Mouse (Mus musculus) ES-CJ7 (cell line): ENCODE measurements around the gene Cacna2d3.

Experiments
- DNase-seq: peaks from one replicate; pipeline ENCODE4 v3.0.0; 2011; ENCODE audit warnings: low read depth, low spot score

Cacna2d3 gene

DNA sequence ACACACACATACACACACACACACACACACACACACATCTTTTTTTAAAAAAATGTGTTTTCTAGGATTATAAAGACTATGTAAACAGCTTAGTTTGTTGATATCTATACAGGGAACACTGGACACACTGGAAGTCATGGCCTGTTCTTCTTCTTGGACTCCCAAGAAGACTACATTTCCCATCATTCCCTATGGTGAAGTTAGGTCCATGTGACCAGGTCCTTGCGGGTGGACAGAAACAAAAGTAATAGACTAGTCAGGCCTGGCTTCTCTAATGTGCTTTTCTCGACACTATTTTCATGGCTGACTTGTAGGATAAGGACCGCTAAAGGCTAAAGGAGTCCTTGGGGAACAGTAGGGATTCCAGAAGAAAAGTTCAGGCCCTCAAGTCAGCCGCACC lies 78.4 kb downstream of the Cacna2d3 start:
- peak; percentile 3 for DNase-seq

DNA sequence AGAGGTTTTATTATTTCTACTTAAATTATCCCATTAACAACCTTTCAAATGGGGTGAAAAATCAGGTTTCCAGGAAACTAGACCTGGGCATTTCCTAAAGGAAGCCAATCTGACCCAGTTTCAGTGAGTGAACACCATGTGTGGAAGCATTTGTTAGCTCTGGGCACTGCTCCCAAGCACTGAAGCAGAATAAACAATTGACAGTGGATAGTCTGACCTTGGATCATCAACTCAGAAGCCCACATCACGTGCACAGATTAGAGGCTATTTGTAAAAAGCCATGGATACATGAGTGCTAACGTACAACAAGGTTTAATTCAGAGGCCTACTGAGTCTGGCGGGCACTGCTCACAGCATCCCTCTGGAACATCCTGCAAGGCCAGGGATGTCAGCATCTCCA lies 82.4 kb downstream of the Cacna2d3 start:
- DNase-seq: no peak

DNA sequence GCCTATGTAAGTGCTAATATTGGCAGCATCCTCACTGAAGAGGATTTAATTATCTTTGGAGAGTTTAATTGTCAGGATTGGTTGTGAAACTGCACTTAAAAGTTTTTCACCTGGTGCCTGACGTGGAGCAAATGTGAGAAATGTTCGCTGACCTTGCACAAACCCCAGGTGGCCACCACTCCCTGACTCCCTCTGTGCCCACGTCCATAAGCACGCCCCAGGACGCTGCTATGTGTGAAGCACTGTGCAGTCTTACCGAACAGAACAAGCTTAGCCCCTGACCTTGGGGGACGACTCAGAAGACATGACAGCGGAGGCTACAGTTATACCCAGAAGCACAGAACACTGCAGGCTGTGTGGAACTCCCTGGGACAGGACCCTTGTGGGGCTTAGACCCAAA lies 93.5 kb downstream of the Cacna2d3 start:
- peak; percentile 7 for DNase-seq

DNA sequence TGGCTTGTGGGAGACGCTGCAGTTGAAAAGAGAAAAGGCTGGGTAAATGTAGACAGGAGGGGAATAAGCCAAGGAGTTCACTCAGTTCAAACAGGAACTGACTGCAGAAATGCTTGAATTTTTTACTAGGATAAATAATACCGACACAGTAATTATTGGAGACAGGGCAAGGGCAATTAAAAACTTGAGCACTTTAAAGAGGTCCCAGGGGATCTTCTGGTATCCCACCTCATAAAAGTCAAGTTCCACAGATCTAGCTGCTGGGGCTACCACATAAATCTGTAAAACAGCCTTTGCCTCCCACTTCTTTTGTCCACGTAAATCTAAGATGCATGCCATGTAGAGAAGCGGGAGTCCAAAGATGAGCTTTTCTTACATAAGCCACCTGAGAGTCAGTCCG lies 109.2 kb downstream of the Cacna2d3 start:
- no peak for DNase-seq

DNA sequence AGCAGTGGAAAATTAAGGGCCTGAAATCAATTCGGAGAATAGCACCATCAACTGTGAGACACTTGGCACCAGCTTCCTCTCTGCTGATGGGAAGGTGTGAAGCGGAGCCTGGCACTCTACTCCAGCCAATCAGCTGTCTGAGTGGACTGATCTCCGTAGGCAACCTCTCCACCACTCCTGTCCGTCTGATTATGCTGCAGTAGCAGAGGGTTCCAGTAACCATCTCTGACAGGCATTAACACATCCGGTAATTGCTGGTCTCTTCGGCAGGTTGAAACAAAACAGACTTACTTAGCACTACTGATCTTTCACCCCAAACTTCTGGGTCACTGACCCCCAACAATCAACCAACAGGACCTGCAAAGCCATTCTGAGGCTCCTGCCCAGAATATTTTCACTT lies 112.9 kb downstream of the Cacna2d3 start:
- no peak for DNase-seq

DNA sequence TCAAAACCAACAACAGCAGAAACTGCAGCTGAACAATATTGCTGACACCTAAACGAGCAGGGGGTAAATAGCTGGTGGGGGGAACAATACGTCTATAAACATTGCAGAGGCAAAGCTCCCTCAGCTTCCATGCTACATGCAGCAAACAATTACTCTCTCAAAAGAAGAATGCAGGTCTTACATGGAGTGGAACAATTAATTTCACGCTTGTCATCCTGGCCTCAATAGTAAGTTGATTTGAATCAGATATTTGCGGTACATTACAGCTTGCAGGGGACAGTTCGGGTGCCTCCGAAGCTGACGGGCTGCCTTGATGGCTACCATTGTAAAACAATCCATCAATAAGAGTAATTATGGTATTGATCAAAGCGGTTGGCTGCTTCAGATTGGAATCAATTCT lies 122.2 kb downstream of the Cacna2d3 start:
- no peak for DNase-seq

DNA sequence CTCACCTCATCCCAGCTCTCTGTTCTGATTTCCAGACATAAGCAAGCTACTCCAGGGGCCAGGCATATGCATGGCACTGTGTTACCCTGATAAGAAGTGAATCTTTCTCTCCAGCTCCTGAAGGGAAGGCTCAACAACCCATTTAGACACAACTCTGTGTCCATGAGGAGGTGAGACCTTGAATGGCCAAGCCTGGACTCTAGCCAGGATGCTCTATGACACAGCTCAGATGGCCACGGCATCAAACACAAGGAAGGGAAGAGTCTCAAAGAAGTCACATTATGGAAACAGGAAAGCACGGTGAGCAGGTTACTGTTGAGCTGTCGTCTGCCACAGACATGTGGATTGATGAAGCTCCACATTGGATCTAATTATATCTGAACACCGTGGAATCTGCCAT lies 128.8 kb downstream of the Cacna2d3 start:
- no peak for DNase-seq

DNA sequence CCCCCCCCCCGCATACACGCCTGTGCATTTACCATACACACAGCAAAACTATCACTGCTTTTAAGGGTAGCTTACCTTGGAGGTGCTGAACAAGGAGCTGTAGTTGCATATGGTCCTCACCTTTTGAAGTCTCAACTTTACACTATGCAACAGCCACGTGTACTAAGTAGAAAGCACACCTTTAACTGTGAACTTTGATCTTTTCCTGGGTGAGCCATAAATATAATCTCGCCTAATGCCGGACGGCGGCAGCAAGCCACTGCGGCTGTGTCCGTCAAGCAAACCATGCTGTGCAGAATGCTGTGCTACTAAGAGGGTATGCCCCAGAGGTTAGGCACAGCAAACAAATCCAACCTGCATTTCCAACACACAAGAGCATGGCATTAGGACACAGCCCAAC lies 132.0 kb downstream of the Cacna2d3 start:
- DNase-seq: no peak

DNA sequence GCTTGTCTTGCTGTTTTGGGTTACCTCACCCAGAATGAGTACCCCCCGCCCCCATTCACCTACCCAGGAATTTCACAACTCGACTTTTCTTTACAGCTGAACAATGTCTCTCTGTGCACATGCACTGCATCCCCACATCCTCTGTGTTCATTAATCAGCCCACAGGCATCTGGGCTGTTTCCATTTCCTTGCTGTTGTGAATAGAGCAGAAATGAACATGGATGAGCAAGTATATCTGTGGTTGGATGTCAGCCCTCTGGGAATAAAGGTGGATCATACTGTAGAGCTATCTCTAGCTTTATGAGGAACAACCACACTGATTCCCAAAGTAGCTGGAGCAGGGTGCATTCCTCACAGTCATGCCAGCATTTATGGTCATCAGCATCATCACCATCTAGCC lies 139.7 kb downstream of the Cacna2d3 start:
- no peak for DNase-seq

DNA sequence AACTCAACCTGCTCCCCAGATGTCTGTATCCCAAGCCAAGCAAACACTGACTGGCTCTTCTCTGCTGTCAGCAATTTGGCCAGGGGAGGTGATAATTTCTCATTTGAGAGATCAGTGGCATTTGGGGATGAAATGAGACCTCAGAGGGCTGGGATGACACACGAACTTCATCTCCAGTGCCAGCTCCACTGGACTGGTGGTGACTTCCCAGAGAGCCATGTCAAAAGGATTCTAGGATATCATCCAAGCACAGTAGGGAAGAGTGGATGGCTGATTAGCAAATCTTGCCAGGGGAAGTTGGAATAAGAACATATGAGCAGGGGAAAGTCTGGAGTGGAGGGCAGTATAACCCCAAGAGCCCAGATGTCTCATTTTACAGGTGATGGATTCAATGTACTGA lies 143.9 kb downstream of the Cacna2d3 start:
- no peak for DNase-seq

DNA sequence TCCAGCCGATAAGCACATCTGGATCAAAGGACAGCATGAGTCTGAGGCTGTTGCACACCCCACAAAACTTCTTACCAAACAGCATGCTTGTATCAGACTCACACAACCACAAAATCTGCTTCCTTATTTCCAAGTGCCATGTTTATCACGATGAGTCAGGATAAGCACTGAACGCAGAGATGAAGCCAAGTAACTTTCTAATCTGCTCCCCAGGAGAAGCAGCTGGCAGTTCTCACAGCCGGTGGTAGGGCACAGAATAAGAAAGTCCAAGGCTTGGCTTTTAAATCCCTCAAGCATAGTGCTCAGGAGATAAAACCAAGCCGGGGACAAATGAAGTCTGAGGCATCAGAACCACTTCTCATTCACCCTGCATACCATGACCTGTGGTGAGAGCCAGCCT lies 146.1 kb downstream of the Cacna2d3 start:
- DNase-seq: no peak

DNA sequence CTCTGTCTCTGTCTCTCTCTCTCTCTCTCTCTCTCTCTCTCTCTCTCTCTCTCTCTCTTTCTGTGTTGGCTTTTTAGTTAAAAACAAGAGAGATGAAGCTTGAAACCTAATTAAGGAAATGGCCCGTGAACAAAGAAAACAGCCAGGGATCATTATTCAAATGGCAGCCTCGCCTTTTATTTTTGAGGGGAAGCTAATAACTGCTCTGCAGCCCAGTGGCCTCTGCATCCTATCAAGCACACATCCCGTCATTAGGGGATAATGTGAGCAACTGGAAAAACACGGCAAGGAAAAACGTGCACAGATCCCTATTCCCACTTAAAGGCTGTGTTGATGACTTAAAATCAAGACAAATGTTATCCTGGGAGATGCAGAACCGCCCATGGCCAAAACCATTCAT lies 159.0 kb downstream of the Cacna2d3 start:
- DNase-seq: no peak

DNA sequence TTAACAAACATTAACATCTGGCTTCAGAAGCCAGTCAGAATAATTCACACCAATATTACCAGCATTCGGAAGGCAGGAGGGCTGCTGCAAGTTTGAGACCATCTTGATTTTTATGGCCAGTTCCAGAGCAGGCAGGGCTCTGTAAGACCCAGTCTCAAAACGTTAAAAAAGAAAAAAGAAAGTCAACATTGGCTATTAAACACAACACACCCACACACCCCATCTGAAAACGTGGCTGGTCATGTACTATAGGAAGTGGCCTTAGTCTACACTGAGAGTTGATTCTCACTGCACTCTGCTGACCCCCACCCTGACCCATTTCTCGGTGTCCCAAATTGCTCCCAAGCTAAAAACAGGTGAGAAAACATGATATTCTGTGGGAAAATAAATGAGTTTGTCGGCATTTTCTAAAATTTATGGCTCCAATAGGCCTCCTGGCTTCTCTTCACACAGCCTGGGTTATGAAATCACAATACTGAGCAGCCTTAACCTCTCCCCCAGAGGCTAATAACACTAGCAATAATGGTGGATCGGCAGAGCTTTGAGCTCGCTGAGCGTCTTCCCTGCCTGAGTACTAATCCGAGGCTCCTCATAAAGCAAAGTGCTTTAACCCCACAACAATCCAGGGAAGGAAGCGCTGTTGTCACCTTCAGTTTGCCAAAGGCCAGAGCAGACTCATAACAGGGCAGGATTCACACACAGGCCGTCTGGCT lies 160.4 kb downstream of the Cacna2d3 start:
- no peak for DNase-seq

DNA sequence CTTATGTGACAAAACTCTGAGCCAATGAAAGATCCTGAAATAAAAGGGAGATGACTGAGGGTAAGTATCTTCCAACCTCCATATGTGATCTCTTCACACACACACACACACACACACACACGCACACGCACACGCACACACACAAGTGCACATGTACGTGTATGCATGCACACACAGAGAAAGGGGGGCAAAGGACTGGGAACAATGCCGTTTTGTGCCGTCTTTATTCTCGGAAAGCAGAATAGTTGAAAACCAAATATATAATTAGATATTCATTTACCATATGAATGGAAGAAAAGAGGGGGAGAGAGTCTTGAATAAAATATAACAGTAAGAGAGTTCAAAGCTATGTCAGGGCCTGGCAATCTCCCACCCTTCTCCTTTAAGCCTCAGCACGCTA lies 163.2 kb downstream of the Cacna2d3 start:
- no peak for DNase-seq

DNA sequence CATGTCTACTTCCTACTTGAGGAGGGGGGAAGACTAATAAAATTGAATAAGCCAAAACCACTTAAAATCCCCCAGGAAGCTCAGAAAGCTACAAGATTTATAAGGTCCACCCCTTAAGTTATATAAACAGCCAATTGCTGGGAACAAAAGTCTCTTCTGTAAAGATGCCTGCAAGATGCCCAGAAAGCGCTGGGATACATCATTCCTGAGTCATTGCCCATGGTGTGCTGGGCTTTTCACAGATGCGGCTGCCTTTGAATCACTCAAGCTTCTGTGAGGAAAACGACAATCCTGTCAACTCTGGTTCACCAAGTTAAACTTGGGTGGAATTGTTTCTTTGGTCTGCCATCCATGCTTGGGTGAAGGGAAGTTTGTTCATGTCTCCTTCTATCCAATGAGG lies 165.5 kb downstream of the Cacna2d3 start:
- DNase-seq: no peak

DNA sequence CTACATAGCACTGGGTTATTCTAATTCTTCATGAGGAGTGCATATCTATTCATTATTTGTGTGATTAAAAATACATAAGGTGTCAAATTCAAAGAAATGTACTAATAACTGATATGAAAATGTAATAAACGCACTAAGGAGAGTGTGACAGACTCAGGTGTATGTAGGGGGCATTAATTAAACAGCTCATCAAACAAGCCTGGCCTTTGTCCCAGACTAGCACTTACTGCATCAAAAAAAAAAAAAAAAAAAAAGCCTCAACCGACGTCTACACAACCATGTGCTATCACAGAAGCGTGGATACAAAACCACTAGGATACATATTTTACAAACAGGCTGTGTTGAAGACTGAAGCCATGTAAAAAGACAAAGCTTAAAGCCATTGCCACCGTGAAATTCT lies 169.2 kb downstream of the Cacna2d3 start:
- no peak for DNase-seq

DNA sequence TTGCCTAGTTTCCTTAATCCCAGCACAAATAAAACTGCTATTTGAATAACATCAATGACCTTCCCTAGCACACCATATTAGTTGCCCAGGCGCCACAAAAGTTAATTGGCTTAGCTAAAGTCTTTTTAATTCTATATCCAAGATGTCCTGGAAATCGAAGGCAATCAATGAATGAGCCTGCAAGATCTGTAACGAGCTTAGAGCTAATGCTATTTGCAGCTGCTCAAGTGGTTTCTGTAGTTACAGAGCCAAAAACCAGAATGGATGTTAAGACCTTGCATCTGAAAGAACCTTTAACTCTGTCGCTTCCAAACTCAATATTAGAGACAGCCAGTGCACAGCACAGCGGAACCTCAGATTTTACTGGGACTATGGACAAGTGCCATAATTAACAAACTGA lies 173.0 kb downstream of the Cacna2d3 start:
- DNase-seq: no peak

DNA sequence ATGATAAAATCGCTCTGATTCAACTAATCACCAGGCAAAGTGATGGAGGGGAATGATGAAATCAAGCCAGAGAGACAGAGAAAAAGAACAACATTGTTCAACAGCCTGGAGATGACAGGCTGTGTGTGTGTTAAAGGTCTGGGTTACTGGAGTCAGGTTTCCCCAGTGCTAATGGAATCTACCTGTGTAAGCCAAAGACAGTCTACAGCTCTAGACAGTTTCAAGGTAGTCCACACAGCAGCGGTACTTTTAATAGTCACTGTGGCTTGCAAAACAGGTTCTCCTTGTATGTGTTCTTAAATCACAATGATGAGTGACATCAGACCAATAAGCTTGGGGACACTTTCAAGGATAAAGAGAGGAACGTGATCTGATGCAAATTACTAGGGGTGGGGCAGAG lies 191.1 kb downstream of the Cacna2d3 start:
- no peak for DNase-seq

DNA sequence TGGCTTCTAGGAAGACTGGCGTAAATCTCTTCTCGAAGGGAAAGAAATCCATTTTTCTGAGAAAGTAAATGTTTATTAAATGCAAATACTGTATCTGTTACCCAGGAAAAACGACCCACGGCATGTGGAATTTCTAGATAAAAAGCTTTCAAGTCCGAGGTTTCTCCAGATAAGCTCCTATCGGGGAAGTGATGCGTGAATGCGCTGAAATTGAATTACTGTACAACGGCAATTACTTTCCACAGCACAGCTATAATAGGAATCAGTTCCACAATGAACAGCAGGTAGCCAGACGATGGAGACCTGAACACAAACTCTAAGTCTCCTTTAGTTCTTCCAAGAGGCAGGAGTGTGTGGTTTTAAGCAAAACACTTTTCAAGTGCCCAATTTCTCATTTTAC lies 193.0 kb downstream of the Cacna2d3 start:
- no peak for DNase-seq

DNA sequence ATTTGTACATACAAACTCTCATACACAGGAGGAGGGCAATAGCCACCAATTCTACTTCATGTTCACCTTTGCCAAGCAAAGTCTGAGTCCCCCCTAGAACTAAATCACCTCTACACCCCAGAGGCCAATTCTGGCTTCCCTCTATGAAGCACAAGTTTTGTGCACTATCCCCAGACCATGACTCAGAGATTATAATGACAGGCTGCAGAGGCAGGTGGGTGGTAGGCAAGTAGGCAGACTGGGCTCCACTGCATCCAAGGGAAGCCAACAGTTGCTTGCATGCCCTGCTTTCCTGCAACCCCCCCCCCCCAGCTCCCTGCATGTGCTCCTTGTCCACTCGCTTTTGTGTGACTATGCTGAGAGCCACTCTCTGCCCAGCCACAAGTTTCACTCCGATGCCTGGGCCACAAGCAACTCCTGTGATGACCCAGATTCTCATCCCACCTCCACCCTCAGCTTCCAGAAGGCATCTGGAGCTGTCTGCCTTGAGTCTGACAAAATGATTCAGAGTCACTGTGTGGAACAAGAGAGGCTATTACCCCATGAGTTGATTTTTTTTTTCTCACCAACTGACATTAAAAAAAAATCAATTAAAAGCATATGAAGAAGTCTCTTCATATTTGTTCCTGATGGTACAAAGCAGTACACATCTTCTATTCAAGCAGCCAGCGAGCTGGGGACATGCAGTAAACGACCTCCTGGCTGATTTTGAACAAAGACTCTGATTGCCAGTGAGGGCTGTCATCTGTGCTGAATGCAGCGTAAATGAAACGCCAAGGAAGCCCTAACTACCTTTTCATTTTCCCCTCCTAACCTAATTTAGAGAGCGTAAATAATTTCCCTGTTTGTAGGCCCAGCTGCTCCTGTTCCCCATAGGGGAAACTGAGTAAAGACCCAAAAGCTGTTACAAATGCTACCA lies 201.7 kb downstream of the Cacna2d3 start:
- no peak for DNase-seq

DNA sequence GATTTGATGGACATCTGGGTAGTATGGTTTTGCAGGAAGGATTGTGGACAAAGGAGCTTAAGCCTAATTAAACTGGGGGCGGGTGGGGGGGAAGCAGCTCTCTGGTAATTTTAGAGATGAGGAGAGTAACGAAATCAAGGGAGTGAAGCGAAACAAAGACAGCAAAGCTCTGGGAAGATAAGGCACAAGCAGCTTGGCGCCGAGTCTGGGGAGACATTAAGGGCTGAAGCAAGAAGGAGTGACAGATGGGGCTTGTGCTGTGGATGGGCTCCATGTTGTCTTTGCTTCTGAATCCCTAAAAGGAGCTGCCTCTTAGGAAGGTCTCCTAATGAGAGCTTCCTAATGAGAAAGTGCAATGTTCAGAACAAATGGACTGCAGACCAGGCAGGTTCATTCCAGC lies 219.0 kb downstream of the Cacna2d3 start:
- no peak for DNase-seq

DNA sequence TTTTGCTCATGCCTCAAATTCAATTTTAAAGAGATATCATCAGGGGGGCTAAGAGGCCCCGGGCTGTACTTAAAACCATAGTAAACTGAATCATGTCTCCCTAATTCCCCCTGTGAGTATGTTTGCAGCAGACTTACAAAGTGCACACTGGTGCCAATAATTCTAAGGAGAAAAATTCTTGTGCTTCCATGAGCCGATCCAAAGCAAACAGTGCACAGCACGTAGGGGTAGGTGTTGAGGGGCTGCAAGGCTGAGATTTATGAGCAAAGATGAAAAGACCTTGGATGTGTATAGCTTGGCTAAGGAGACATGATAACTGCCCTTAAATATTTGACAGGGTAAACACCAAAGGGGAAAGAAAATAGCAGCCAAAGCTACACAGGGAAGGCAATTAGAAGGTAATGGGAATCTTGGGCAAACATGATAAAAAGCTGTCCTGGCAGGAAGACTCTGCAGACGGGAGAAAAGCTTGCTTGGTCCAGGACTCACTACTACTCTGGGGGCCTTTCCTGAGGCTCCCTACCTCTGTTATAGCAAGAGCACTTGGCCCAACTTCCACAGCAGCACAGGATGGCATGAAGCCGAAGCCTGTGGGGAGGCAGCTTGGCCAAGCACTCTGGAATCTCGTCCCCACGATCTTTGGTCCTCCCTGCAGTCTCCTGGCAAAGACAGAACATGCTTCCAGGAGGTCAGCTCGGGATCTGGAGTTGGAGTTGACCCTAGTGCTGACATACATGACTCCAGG lies 222.9 kb downstream of the Cacna2d3 start:
- DNase-seq: no peak
